Mouse (Mus musculus) forebrain, postnatal 0 days (tissue): ENCODE data around the gene N4bp2. TPM values are rescaled to one million over a fixed set of nuclear protein-coding genes. Genes with fewer than 3 reads are reported as not detected.
"Not testable (repeated sequence)": the region's sequence is repeated elsewhere in the genome, so short reads cannot be mapped to it uniquely, and the experiment has no call there.

Experiments
- ATAC-seq: fragments of 200-750 bp; cut with Nextera tagmentation; 2 replicates; pipeline ENCODE4 v1.8.0; 2017; ENCODE audit warnings: mild to moderate bottlenecking, moderate library complexity
- DNase-seq: peaks from one replicate; pipeline ENCODE4 v3.0.0-alpha.2; 2015
- H3K27ac ChIP-seq: fragments of 300-500 bp; sonication (generic); 2 replicates; pipeline ENCODE4 v1.5.1; 2014; ENCODE audit warnings: low read depth, mild to moderate bottlenecking, antibody characterized with exemption, low read length, moderate library complexity, mixed read lengths
- H3K27me3 ChIP-seq: fragments of 300-500 bp; sonication (generic); 2 replicates; pipeline ENCODE4 v1.6.1; 2014; ENCODE audit warnings: mild to moderate bottlenecking, low read length, mixed read lengths; ENCODE audit not compliant: insufficient read depth
- H3K36me3 ChIP-seq: fragments of 300-500 bp; sonication (generic); 2 replicates; pipeline ENCODE4 v1.6.1; 2014; ENCODE audit warnings: mild to moderate bottlenecking, moderate library complexity; ENCODE audit not compliant: insufficient read depth
- H3K4me1 ChIP-seq: fragments of 300-500 bp; sonication (generic); 2 replicates; pipeline ENCODE4 v1.6.1; 2014; ENCODE audit warnings: antibody characterized with exemption; ENCODE audit not compliant: insufficient read depth
- H3K4me2 ChIP-seq: fragments of 300-500 bp; sonication (generic); 2 replicates; pipeline ENCODE4 v1.6.1; 2014; ENCODE audit warnings: low read depth, mild to moderate bottlenecking, moderate library complexity
- H3K4me3 ChIP-seq: fragments of 300-500 bp; sonication (generic); 2 replicates; pipeline ENCODE4 v1.5.1; 2014; ENCODE audit warnings: low read depth, low read length, mixed read lengths
- H3K9ac ChIP-seq: fragments of 300-500 bp; sonication (generic); 2 replicates; pipeline ENCODE4 v1.6.1; 2014; ENCODE audit warnings: mild to moderate bottlenecking
- H3K9me3 ChIP-seq: fragments of 300-500 bp; sonication (generic); 2 replicates; pipeline ENCODE4 v1.6.1; 2016; ENCODE audit warnings: low read length
- CTCF ChIP-seq: sonication (generic); IDR thresholded peaks from 2 replicates; pipeline ENCODE4 v1.5.1; 2016; ENCODE audit warnings: antibody characterized with exemption, control low read depth, low read depth
- WGBS: fragments of 180-500 bp; shearing (Covaris S2); extraction: QIAGEN DNeasy Blood & Tissue Kit; methylation state at CpG from one replicate; pipeline ENCODE4 v1.1.7; 2014; 5-methylcytosine and 5-hydroxymethylcytosine counted together
- polyA plus RNA-seq: library from polyadenylated mRNA; unstranded; fragments of >200 nt; fragmentation: Nextera tagmentation; extraction: Ambion mirVana; gene quantifications from 2 replicates; pipeline ENCODE4 v1.2.1, GENCODE M21; 2015
- total RNA-seq: library from RNA; depleted of rRNA; stranded (reverse); fragments of >200 nt; gene quantifications from 2 replicates; pipeline ENCODE4 v1.2.3, GENCODE M21; 2014

Gene N4bp2
- total and polyA plus RNA-seq, 2 experiments from 2014 or later = 8.6 to 37.7 TPM

DNA sequence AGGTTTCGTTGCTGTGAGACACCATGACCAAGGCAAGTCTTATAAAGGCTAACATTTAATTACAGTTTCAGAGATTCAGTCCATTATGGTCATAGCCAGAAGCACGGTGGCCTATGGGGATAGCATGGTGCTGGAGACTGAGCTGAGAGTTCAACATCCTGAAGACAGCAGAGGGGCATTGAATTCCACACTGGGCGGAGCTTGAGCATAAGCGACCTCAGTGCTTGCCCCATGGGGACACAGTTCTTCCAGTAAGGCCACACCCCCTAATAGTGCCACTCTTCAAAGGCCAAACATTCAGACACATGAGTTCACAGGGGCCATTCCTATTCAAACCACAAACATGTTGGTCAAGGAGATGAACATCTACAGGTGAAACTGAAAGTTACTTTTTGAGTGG is 12.8 kb downstream of the N4bp2 start:
- H3K36me3 ChIP-seq = peaks cover 14% of the 10 kb centered on the region
- ATAC-seq (no peak), DNase-seq (no peak)
- H3K27me3 ChIP-seq = no peaks in the 10 kb centered on the region
- WGBS = 88% methylated on average over 4 of the region's 4 CpGs
- H3K9ac ChIP-seq = no peak overlapping the region
- H3K4me3 ChIP-seq = no peak overlapping the region
- TF ChIP-seq CTCF = no peak
- no peak overlapping the region for H3K27ac ChIP-seq
- H3K4me1 ChIP-seq = no peaks in the 10 kb centered on the region
- no peaks in the 10 kb centered on the region for H3K9me3 ChIP-seq
- no peak overlapping the region for H3K4me2 ChIP-seq

DNA sequence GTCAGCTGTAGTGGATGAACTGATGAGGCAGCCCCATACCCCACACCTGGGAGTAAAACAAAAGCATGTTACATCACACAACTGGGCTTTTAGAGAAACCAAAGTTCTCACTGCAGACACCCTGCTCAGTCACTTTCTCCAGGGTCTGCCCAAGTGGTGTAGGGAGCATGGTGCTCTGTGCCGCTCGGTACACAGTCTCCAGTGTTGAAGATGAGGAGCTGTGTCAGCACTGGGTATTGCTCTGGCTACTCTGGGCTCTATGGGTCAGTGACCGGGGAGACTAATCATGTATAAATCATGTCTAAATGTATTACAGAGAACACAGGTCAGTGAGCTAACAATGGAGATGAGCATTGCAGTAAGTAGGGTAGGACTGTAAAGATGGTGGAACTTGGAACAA is 13.6 kb downstream of the N4bp2 start:
- H3K4me1 ChIP-seq = no peaks in the 10 kb centered on the region
- no peaks in the 10 kb centered on the region for H3K9me3 ChIP-seq
- H3K4me2 ChIP-seq = no peak overlapping the region
- DNase-seq (no peak), ATAC-seq (no peak)
- H3K9ac ChIP-seq = no peak overlapping the region
- peaks cover 19% of the 10 kb centered on the region for H3K36me3 ChIP-seq
- TF ChIP-seq CTCF = no peak
- H3K4me3 ChIP-seq = no peak overlapping the region
- WGBS = 95% methylated on average over 3 of the region's 3 CpGs
- H3K27ac ChIP-seq = no peak overlapping the region
- H3K27me3 ChIP-seq = no peaks in the 10 kb centered on the region

DNA sequence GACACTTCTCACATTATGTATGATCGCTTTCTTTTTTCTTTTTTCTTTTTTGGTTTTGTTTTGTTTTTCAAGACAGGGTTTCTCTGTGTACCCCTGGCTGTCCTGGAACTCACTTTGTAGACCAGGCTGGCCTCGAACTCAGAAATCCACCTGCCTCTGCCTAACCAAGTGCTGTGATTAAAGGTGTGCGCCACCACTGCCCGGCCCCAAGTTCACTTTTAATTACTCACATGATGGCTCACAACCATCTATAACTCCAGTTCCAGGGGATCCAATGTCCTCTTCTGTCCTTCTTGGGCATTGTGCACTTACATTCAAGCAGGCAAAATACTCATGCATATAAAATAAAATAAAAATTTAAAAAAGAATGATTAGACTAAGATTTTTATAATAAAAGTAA is 15.7 kb downstream of the N4bp2 start:
- not testable (repeated sequence) for H3K27me3 ChIP-seq, H3K4me2 ChIP-seq, H3K9ac ChIP-seq, H3K9me3 ChIP-seq, H3K4me3 ChIP-seq, H3K4me1 ChIP-seq, DNase-seq, ATAC-seq, H3K27ac ChIP-seq
- 80% methylated on average over 4 of the region's 4 CpGs for WGBS
- peaks cover 23% of the 10 kb centered on the region for H3K36me3 ChIP-seq

DNA sequence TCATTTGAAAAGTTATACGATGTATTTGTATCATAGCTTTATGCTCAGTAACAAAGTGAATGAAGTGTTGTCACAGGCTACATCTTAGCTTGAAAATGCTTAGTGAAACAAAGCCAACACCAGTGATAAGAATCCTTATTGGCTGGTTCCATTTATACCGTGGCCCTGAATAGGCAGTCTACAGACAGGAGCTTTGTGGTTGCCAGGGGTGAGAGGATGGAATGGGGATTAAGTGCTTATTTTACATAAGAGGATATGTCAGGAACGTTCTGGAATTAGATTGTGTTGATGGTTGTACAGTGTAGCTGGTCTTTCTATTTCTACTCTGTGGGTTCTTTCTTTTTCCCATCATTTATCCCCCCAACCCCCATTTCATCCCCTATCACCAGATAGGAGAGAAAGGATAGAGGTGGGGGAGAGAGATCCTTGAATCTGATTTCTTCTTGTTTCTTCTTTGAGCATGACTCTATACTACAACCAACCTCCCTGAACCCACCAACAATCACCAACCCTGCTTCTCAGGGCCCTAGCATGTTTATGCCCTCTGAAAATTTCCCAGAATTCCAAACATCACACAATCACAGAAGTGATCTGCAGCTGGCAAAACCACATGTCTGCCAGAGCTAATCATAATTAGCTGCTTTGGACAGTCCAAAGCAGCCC is 16.2 kb downstream of the N4bp2 start:
- H3K4me2 ChIP-seq = no peak overlapping the region
- WGBS = 12% methylated on average over 3 of the region's 3 CpGs

DNA sequence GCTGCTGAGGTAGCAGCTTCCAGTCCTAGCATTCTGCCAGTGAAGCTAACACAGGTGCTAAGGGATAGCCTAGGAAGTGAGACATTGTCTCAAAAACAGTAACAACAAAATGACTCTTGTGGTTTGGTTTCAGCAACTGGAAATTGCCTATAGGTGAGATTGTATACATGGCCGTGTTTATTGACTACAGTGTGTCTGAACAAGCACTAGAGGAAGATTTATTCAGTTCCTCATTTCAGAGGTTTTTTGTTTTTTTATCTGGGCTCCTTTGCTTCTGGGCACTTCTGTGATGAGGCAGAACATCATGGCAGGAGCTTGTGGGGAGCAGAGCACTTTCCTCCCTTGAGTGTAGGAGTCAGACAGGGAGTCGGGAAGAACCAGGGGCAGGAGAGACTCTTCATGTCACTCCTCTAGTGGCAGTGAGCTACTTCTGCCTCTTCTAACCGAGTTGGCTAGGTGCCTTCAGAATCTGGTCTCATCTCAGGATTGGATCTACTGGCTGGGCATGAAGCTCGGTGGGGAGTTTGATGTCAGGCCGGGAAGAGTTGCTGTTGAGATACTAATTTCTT is 17.9 kb downstream of the N4bp2 start:
- no peaks in the 10 kb centered on the region for H3K9me3 ChIP-seq

More for the DNA sequence above, 16.2 kb downstream of the N4bp2 start:
- H3K27ac ChIP-seq = no peak overlapping the region
- peaks cover 23% of the 10 kb centered on the region for H3K36me3 ChIP-seq
- TF ChIP-seq CTCF = no peak
- DNase-seq = no peak
- no peaks in the 10 kb centered on the region for H3K4me1 ChIP-seq
- no peak overlapping the region for H3K4me3 ChIP-seq
- H3K27me3 ChIP-seq = no peaks in the 10 kb centered on the region
- no peaks in the 10 kb centered on the region for H3K9me3 ChIP-seq
- no peak overlapping the region for H3K9ac ChIP-seq
- no peak for ATAC-seq

DNA sequence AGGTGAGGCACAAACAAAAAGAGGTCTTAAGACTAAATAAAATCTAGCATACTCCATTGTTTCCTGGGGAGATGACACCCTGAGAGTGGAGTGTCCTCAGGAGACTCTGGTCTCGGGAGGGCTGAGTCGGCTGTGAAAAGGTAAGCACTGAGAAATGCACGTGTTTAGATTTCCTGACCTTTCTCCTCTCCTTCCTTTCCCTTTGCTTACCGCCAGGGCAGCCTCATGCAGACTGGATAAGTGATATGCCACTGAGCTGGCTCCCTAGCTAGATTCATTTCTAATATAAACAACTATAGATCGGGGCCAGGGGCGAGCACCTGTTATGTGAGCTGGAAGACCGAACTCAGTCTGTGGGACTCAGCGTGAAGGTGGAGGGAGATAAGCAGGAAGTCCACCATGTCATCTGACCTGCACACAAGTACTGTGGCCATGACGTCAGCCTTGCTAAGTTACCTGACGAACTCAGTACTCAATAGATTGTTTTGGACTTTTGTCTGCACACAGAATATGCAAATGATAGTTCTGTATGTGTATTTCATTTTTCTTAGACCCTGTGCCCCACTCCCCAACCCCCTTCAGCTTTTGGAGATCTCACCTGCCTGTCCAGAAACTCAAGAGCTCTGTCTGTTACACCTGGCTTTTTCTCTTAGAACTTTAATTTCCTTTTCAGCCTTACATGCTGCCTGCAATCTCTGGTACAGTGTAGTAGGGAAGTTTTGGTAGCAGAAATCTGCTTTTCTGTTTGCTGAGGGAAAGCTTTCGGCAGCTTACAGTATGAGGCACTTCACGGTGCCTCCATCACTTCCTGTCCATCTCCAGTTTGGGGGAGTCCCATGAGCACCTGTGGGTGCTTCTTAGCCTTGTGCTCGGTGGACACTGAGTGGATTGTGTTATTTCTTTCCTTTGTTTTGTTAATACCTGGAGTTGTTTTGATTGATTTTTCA is 18.7 kb downstream of the N4bp2 start:
- no peak for ATAC-seq
- H3K4me1 ChIP-seq = no peaks in the 10 kb centered on the region
- H3K27me3 ChIP-seq = no peaks in the 10 kb centered on the region
- H3K9me3 ChIP-seq = no peaks in the 10 kb centered on the region
- DNase-seq = no peak
- H3K36me3 ChIP-seq = peaks cover 10% of the 10 kb centered on the region
- no peak overlapping the region for H3K9ac ChIP-seq
- H3K4me3 ChIP-seq = no peak overlapping the region
- no peak overlapping the region for H3K27ac ChIP-seq
- no peak overlapping the region for H3K4me2 ChIP-seq
- no peak for TF ChIP-seq CTCF
- 90% methylated on average over 13 of the region's 13 CpGs for WGBS

More for the DNA sequence above, 17.9 kb downstream of the N4bp2 start:
- no peak overlapping the region for H3K9ac ChIP-seq
- WGBS = 84% methylated on average over 5 of the region's 5 CpGs
- no peaks in the 10 kb centered on the region for H3K4me1 ChIP-seq
- no peak for DNase-seq
- no peak for TF ChIP-seq CTCF
- ATAC-seq = no peak
- H3K27me3 ChIP-seq = no peaks in the 10 kb centered on the region
- peaks cover 19% of the 10 kb centered on the region for H3K36me3 ChIP-seq
- no peak overlapping the region for H3K27ac ChIP-seq
- no peak overlapping the region for H3K4me2 ChIP-seq
- H3K4me3 ChIP-seq = no peak overlapping the region

DNA sequence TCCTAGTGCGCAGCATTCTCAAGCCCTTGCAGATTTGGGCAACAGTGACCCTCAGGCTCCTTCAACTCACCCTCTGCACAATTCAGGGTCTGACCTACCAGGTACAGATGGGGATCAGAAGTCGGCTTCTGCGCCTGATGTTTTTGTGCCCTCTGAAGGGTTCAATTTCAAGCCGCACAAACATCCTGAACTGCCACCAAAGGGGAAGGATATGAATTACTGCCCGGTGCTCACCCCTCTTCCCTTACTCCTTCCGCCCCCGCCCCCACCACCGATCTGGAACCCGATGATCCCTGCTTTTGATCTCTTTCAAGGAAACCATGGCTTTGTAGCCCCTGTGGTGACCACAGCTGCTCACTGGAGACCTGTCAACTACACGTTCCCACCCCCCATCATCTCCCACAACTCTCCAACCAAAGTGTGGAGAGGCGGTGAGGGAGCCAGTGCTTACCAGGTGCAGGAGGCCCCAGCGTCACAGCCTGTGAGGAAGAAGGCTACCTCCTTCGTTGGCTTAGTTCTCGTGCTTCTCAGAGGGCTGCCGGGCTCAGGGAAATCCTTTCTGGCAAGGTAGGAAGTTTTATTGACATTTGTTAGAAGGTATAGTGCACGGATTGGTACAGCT is 27.4 kb downstream of the N4bp2 start:
- Histone ChIP-seq H3K27me3 (no peaks in the 10 kb centered on the region), H3K4me1 (no peaks in the 10 kb centered on the region), H3K4me3 (no peak overlapping the region), H3K27ac (no peak overlapping the region), H3K36me3 (peaks cover 18% of the 10 kb centered on the region; the same call in 1 of the 2 replicates), H3K9me3 (no peaks in the 10 kb centered on the region), H3K4me2 (no peak overlapping the region), H3K9ac (no peak overlapping the region)
- TF ChIP-seq CTCF = no peak
- DNase-seq = no peak
- WGBS = 82% methylated on average over 16 of the region's 16 CpGs
- ATAC-seq = no peak
